Mouse (Mus musculus): Measurements from ENCODE around the gene Rpl10-ps3.

The Rpl10-ps3 gene

DNA sequence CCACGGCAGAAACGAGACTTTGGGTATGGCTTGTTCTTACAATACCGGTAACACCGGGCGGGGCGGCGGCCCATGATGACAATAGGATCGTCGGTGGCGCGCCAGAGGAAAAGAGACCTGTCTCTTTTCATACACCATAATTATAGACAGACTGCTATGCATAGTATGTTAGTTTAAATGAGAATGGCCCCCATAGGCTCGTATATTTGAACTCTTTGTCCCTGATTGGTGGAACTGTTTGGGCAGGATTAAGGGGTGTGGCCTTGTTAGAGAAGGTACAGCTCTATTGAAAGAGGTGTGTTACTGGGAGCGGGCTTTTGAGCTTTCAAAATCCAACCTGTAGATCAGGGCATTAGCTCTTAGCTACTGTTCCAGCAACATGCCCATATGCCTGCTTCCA is at the start of gene Rpl10-ps3:
TSS of gene Rpl10-ps3 (minus strand) at position 101 of the 400 bp plus-strand sequence.
- DNase-seq (ENCODE audit: low read depth): no peak

DNA sequence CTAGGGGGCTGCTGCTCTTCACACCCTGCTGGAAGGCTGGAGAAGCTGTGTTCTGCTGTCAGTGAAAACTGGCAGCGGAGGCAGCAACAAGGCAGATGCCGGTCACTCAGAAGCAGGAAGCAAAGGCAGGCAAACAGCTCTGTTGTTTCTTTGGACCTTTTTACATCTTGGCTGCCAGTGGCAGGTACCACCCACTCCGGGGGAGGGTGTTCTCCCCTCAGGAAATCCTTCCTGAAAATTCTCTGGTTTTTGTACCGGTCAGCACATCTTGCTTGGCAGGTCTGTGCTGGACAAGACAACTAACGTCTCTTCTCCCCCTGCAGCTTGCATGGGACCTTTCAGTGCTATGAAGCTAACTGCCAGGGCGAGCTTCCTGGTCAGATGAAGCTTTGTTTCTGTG is 30.8 kb upstream of the Rpl10-ps3 start:
- DNase-seq (ENCODE audit: low read depth): no peak

GRCm38 (mm10) chr9:50374666-50375065 is 29.9 kb upstream of the Rpl10-ps3 start:
- peak; percentile 40 for DNase-seq (ENCODE audit: low read depth)

DNA sequence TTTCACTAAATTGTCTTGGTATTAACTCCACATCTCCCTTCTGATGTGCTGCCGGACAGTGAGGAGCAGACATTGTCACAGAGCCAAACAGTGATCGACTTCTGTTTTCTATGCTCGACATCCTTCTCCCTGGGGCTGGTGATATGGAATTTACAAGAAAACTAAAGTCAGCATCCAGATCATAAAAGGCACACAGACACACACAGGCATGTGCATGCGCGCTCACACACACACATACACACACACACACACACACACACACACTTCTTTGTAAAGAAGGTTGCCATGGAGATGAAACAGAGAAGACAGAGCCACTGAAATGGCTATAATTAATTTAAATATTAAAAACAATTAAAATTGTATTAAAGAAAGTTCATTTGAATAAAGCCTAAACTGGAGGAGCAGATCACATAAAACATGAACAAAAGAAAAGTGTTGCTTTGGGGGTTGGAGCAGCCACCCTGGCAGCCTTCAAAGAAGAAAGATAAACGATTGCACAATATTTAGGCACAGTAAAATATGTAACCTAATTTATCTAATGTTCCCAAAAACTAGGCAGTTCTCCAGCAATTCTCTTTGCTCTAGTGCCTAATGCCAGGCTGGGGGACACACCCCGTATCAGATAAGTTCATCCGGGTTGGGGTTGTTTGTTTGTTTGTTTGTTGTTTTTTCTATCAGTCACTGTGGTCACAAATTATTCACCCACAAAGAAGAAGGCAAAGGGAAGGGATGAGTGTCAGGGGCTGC is 24.0 kb upstream of the Rpl10-ps3 start:
- no peak for DNase-seq (ENCODE audit: low read depth)

GRCm38 (mm10) chr9:50365059-50365780 is 20.5 kb upstream of the Rpl10-ps3 start:
- no peak for DNase-seq (ENCODE audit: low read depth)

DNA sequence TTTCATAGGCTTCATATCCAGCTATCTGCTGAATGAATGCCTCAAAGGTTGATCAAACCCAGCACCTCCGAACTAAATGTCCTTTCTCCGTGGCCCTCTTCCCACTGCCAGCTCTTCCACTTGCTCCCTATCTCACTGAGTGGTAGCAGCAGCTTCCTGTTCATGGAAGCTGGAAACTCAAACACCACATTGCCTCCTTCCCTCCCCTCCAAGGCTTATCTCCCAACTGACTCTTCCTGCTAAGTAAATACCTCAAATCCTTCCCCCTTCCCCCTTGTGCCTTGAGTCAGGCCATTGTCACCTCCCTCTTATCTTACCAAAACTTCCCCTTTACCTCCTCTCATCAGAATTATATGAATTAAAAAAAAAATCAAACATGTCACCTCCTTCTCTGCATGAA is 19.2 kb upstream of the Rpl10-ps3 start:
- DNase-seq (ENCODE audit: low read depth): no peak

GRCm38 (mm10) chr9:50363259-50363658 is 18.5 kb upstream of the Rpl10-ps3 start:
- peak; percentile 22 for DNase-seq (ENCODE audit: low read depth)

DNA sequence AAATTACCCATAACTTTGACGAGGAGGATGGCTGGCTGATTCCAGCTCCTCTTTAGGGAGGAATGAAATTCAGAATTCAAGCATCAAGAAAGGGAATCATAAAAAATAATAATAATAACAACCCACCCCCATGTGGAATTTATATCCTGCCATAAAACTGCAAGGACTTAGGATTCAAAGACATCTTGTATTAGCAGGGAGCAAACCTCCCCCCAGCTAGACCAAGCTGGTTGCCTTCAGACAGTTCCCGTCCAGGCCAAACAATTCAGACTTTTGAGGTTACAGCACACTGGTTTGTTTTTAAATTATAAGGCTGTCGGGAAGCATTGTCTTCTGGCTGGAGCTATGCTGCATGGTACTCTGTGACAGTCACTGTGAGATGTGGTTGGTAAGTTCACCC is 17.8 kb upstream of the Rpl10-ps3 start:
- no peak for DNase-seq (ENCODE audit: low read depth)

DNA sequence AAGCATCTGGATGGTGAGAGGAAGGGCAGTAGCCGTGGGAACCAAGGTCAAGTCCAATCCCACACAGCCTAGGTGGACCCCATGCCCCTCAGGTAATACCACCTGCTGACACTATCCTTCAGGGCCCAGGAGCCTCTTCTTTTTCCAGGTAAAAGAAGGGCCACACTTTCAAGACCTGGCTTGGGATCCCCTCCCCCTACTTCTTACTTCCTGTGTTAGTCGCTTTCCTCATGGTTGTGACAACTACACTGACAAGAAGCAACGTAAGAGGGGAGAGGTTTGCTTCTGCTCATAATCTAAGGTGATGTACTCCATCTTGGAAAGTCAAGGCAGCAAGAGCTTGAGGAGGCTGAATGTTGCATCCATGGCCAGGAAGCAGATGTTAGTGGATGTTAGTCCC is 15.6 kb upstream of the Rpl10-ps3 start:
- peak; percentile 31 for DNase-seq (ENCODE audit: low read depth)

DNA sequence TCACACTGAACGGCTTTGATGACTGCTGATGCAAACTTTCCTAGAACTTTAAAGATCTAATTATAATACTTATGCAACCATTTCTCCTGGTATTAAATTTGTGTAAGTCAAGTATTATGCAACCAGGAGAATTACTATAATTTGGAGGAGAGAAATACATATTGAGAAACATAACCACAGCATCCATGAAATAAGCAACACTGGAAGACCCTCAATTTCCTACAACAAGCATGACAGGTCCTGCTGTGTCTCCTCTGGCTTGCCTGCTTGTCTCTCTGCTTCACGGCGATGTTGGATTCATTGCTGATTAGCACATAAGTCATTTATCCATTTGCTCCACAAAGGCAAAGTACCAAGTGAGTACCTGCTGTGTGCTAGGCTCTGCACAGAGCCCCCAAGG is 12.6 kb upstream of the Rpl10-ps3 start:
- DNase-seq (ENCODE audit: low read depth): no peak

DNA sequence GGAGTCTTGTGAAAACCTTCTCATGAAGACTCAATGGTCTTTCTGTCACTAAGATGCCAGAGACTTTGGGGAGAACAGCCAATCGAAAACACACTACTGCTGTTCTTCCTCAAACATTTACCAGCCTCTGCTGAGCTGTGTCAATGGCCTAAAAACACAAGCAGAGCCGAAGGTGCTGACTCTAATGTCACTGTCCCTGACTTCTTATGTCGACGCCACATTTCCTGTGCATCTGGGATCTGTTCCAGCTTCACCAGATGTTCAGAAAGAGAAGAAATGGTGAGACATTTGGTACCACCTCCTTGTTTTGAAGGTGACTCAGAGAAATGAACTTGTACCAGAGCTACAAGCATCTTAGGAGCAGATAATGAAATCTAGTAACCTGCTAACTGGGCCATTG is 7.0 kb upstream of the Rpl10-ps3 start:
- DNase-seq (ENCODE audit: low read depth): no peak

DNA sequence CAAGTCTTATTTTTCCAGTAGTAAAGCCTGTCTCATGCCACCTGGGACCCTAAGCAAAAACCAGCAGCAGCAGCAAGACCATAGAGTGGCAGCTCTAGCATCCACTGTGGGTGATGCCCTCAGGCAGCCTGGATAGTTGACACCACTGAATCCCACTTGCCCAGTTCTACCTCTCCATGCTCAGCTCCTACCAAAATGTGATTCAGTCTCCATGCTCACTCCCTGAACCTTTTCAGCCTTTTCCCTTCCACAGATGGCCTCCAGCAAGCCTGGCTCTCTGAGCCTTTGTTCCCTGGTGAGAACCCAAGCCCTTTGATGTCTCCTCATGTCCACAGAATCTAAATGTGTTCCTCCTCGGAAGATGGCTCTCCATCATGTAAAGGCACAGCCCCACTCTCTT is 5.8 kb upstream of the Rpl10-ps3 start:
- no peak for DNase-seq (ENCODE audit: low read depth)

GRCm38 (mm10) chr9:50349156-50349555 is 4.4 kb upstream of the Rpl10-ps3 start:
- DNase-seq (ENCODE audit: low read depth): no peak

DNA sequence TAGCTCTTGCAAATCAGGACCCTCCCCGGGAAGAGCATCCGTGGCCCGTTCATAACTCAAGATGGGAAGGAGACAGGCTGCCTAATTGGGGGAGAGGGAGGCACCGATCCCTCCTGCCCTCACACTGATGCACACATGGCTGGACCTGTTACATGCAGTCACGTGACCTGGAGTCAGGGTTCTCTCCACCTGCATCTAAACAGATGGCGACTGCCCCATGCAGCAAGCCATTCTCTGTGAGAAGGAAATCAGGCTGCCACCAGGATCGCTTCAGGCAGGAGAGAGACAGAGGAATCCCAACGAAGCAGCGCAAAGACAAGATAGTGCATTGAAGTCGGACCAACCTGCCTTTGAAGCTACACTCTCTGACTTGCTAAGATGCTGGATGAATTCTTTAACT is 3.5 kb upstream of the Rpl10-ps3 start:
- no peak for DNase-seq (ENCODE audit: low read depth)

DNA sequence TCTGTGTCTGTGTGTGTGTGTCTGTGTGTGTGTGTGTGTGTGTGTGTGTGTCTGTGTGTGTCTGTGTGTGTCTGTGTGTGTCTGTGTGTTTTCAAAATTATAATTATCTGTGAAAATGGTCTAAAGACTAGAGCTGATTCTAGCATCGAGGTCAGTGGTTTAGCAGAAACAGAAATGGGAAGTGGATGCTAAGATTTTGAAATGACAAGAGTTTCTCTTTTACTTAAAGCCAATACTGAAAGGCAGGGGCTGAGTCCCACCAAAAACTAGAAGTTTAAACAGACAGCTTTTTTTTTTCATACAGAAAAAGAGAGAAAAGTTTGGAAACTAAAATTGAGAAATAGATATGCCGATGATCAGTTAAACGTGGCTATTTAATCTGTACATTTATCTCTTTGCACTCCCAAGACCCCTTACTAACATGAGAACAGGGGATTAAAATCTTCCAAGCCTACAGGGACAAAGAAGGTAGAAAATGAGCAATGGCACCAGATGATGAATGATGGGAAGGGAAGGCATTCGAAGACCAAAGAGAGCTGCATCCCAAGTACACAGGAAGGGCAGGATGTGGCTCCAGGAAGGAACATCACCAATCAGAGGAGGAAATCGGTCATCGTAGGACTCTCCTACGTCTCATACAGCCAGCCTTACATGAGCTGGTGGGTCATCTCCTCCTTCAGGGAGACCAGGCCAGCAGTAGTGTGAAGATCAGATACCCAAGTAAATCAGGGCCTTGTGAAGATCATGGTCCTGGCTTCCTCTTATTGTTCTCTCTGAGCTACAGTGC is 9.0 kb downstream of the Rpl10-ps3 start:
- no peak for DNase-seq (ENCODE audit: low read depth)

GRCm38 (mm10) chr9:50333413-50333812 is 11.4 kb downstream of the Rpl10-ps3 start:
- peak; percentile 84 for DNase-seq (ENCODE audit: low read depth)

DNA sequence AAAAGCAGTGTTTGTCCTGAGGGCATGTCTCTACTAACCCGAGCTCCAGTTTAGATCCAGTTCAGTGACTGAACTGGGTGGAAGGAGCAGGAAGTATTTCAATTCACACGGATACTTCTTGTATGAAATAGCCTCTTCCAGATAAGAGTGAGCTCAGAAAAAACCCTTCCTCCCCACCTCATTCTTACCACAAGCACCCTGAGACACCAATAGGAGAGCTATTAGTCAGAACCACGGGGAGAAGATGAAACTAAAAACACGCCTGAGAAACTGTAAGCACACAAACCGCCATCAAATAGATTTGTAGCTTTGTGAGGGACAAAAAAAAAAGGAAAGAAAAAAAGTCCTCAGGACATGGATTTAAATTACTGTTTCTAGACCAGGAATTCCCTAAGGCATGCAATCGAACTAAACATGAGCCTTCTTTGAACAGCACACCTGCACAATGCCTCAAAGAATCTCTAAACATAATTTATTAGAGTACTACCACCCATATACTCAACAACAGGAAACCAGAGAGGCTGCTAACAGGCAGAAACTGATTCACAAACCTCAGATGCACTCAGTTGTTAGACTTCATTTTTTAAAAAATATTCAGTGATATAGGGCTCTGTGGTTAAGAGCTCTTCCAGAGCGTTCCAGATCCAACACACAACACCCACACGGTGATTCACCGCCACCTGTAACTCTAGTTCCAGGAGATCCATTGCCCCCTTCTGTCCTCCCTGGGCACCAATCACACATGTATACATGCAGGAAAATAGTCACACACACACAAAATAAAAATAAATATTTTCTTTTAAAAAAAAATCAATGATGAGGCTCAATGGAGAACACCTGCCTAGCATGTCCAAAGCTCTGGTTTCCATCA is 20.2 kb downstream of the Rpl10-ps3 start:
- peak; percentile 88 for DNase-seq (ENCODE audit: low read depth)

DNA sequence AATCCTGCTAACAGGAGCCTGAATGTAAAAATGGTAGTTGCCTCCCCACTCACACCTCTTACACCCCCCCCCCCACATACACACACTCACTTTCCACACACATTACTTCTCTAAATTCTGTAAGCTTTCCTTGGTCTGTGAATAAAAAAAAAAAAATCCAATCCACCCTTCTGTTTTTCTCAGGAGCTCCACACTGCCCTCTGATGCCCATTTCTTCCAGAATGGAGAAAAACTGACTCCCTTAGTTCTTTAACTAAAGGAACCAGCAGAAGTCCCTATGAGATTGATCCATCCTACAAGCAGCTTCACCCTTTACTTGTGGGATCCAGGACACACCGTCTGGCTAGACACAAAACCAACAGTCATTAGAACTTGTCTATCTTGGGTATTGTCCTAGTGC is 24.0 kb downstream of the Rpl10-ps3 start:
- no peak for DNase-seq (ENCODE audit: low read depth)

DNA sequence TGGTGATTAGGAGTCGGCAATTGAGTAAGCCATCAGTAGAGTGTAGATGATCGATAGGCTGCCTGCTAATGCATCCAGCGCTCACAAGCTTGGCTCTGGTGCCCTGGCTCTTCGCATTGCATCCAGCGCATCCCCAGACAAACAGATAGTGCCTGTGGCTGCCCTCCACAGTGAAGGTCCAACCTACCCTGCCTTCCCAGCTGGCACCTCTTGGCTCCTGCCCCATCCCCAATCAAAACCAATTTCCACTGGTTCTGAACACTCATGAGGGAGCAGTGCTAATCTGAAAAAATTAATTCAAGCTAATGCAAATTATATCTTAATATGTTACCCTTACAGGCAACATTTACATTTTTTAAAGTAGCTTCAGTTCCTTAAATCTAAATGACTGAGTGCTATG is 25.3 kb downstream of the Rpl10-ps3 start:
- no peak for DNase-seq (ENCODE audit: low read depth)

DNA sequence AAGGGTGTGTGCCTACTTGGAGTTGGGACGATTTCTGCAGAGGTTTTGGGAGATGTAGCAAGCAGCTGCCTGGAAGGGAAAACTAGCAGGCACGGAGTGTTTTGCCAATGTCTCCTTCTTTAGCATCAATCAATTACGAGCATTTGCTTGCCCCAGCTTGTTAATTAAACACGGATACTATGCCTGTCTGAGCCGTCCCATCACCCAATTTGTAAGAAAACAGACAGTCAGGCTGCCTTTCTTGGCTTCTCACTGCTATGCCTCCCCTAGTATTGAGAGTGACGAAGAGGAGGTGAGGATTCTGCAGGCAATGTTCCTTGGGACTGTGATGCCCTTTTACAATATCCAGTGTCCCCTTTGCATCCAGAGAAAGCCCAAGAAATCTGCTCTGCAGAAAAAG is 27.5 kb downstream of the Rpl10-ps3 start:
- no peak for DNase-seq (ENCODE audit: low read depth)

DNA sequence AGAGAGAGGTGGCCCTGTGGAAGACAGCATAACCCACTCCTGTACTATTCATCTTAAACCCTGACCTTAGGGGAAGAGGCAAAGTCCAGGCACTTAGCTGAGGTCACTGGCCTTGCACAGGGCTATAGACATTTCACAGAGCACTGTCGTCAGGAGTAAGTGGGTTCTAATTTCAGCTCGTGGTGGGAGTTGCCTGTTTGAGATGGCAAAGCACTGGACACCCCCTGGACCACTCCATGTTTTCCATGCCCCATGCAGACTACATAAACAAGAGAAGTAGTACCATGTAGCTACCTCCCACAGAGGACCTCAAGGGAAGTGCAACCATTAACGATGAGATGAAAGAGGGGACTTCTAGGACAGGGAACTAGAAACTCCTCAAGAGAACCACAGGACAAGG is 29.1 kb downstream of the Rpl10-ps3 start:
- DNase-seq (ENCODE audit: low read depth): no peak

GRCm38 (mm10) chr9:50311036-50311545 is 33.7 kb downstream of the Rpl10-ps3 start:
- no peak for DNase-seq (ENCODE audit: low read depth)
